Mouse (Mus musculus): ENCODE measurements around the gene Kif26b. TPM values are rescaled to one million over a fixed set of nuclear protein-coding genes. Genes with fewer than 3 reads are reported as not detected.
A peak's percentile ranks its signal among the peaks of the same experiment; 100 is the strongest.

Kif26b gene
- polyA plus RNA-seq, 1 experiment: 0.15 TPM

DNA sequence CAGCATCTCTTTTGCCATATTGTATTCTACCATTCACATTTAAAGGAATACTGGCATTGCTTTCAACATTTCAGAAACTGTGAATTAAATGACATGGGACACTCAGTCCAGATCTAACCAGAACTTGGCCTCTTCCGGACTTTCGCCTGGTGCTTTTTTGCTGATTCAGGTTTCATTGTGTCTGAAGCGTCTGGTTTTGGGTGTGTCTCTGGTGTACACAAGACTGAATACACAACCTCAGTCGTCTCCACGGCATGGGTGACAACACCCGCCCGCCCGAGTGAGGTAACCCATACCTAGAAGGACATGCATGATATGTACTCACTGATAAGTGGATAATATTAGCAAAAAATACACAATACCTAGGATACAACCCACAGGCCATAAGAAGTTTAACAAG is 22.0 kb upstream of the Kif26b start:
- H3K4me3 ChIP-seq (ENCODE audit: insufficient read depth, low read length): no peak overlapping the region
- TF ChIP-seq POLR2A (IDR thresholded peaks at IDR 0.05; ENCODE audit: borderline replicate concordance, low read depth, low read length) (no peak), CTCF (IDR thresholded peaks at IDR 0.05; ENCODE audit: low read depth, low read length) (no peak)
- no peak overlapping the region for H3K27ac ChIP-seq (ENCODE audit: insufficient read depth, low read depth, low read length)
- no peaks in the 10 kb centered on the region for H3K4me1 ChIP-seq (ENCODE audit: control insufficient read depth, insufficient read depth, low read length)

DNA sequence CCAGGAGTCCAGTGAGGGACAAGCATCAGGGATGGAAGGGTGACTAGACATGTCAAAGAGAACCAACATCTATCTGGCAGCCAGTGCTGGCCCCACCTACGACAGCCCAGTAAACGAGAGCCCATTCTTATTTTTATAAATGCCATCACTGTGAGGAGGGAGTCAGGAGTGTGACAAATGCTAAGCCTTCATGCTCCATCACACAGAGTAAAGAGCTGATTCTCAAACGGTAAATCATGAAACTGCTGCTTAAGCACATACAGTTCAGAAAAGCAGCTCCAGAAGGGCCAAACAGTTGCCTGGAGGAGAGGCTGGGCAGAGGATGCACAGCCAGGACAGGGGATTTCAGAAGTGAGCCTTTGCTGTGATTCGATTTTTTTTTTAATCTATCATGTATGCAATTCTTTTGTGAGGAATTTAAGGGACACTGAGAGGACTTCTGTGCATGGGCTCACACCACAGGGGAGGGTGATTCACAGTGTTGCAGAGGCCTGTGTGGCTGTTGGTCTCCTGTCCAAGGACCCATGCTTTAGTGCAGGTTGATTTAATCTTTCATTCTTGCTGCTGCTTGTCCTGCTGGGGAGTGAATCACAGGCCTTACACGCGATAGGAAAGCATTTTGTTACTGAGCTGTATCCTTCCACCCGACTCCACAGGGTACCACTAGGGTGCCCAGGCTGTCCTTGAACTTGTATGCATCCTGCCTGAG is 16.4 kb upstream of the Kif26b start:
- Histone ChIP-seq H3K27ac (ENCODE audit: insufficient read depth, low read depth, low read length) (no peak overlapping the region), H3K4me1 (ENCODE audit: control insufficient read depth, insufficient read depth, low read length) (no peaks in the 10 kb centered on the region), H3K4me3 (ENCODE audit: insufficient read depth, low read length) (no peak overlapping the region)
- TF ChIP-seq CTCF (IDR thresholded peaks at IDR 0.05; ENCODE audit: low read depth, low read length) (no peak), POLR2A (IDR thresholded peaks at IDR 0.05; ENCODE audit: borderline replicate concordance, low read depth, low read length) (no peak)

DNA sequence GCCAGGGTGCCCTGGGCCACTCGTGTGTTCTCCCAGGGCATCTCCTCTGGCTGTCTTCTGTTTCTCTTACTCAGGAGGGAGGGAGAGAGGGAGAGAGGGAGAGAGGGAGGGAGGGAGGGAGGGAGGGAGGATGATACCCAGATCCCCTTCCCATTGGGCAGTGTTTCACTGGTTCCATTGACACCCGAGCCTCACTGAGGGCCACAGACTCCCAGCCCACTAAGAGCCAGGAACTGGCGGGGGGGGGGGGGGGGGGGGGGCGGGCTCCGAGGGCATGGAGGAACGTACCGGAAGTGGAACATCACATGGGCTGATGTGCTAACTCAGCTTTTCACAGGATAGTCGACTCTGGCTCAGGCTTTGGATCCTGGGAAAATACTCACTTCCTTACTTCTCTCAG is 15.0 kb upstream of the Kif26b start:
- Histone ChIP-seq H3K27ac (ENCODE audit: insufficient read depth, low read depth, low read length) (no peak overlapping the region), H3K4me3 (ENCODE audit: insufficient read depth, low read length) (no peak overlapping the region), H3K4me1 (ENCODE audit: control insufficient read depth, insufficient read depth, low read length) (no peaks in the 10 kb centered on the region)
- TF ChIP-seq POLR2A (IDR thresholded peaks at IDR 0.05; ENCODE audit: borderline replicate concordance, low read depth, low read length): no peak
- TF ChIP-seq CTCF (IDR thresholded peaks at IDR 0.05; ENCODE audit: low read depth, low read length): no peak

- no peak for TF ChIP-seq CTCF (IDR thresholded peaks at IDR 0.05; ENCODE audit: low read depth, low read length)
- no peak for TF ChIP-seq POLR2A (IDR thresholded peaks at IDR 0.05; ENCODE audit: borderline replicate concordance, low read depth, low read length)
- Histone ChIP-seq H3K27ac (ENCODE audit: insufficient read depth, low read depth, low read length) (no peak overlapping the region), H3K4me3 (ENCODE audit: insufficient read depth, low read length) (no peak overlapping the region), H3K4me1 (ENCODE audit: control insufficient read depth, insufficient read depth, low read length) (no peaks in the 10 kb centered on the region)
Observed at GRCm38 (mm10) chr1:178515839-178516238, 13.1 kb upstream of the Kif26b start.

- Histone ChIP-seq H3K27ac (ENCODE audit: insufficient read depth, low read depth, low read length) (no peak overlapping the region), H3K4me3 (ENCODE audit: insufficient read depth, low read length) (no peak overlapping the region), H3K4me1 (ENCODE audit: control insufficient read depth, insufficient read depth, low read length) (peaks cover 5% of the 10 kb centered on the region; the same call in 1 of the 2 replicates)
- TF ChIP-seq POLR2A (IDR thresholded peaks at IDR 0.05; ENCODE audit: borderline replicate concordance, low read depth, low read length): no peak
- TF ChIP-seq CTCF (IDR thresholded peaks at IDR 0.05; ENCODE audit: low read depth, low read length): no peak
Observed at GRCm38 (mm10) chr1:178522389-178522788, 6.5 kb upstream of the Kif26b start.

DNA sequence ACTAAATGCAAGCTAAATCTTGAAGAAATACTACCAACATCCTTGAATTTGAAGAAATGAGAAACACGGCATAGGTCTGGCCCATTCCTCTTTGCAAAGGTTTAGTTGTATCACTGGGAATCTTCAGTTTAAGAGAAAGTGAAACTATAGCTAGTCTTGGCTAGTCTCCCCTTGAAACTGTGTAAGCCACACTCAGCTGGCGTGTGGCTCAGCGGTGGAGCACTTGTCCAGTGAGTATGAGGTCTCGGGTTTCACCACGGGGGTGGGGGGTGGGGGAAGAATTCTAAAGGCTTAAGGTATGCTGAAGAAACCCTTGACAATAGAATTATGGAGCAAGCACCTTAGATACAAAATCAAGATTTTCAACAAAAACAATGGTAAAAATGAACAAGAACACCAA is 5.8 kb upstream of the Kif26b start:
- Histone ChIP-seq H3K4me3 (ENCODE audit: insufficient read depth, low read length) (no peak overlapping the region), H3K27ac (ENCODE audit: insufficient read depth, low read depth, low read length) (no peak overlapping the region)
- TF ChIP-seq CTCF (IDR thresholded peaks at IDR 0.05; ENCODE audit: low read depth, low read length): no peak
- no peak for TF ChIP-seq POLR2A (IDR thresholded peaks at IDR 0.05; ENCODE audit: borderline replicate concordance, low read depth, low read length)

DNA sequence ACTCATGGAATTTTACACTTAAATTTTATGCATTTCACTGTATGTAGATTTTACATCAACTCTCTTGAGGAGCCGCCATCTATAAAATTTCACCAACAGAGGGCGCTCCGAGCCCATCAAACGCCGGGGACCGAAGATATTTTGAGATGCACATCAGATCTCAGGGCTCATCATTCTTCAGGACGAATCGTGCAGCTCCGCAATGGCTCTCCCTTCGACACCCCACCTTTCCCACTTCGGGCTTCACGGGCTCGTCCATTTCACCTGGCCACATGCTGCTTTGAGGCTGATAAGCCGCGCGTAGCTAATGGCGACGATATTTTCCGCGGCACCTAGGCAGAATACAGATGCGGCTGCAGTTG is 1.8 kb upstream of the Kif26b start:
- H3K4me1 ChIP-seq (ENCODE audit: control insufficient read depth, insufficient read depth, low read length): peaks cover 5% of the 10 kb centered on the region; the same call in 1 of the 2 replicates
- peak overlapping the region; percentile 62 for H3K4me3 ChIP-seq (ENCODE audit: insufficient read depth, low read length)
- no peak overlapping the region for H3K27ac ChIP-seq (ENCODE audit: insufficient read depth, low read depth, low read length)
- peak; percentile 92 for TF ChIP-seq CTCF (IDR thresholded peaks at IDR 0.05; ENCODE audit: low read depth, low read length)
- no peak for TF ChIP-seq POLR2A (IDR thresholded peaks at IDR 0.05; ENCODE audit: borderline replicate concordance, low read depth, low read length)

More for the DNA sequence above, 5.8 kb upstream of the Kif26b start:
- H3K4me1 ChIP-seq (ENCODE audit: control insufficient read depth, insufficient read depth, low read length): peaks cover 5% of the 10 kb centered on the region; the same call in 1 of the 2 replicates

DNA sequence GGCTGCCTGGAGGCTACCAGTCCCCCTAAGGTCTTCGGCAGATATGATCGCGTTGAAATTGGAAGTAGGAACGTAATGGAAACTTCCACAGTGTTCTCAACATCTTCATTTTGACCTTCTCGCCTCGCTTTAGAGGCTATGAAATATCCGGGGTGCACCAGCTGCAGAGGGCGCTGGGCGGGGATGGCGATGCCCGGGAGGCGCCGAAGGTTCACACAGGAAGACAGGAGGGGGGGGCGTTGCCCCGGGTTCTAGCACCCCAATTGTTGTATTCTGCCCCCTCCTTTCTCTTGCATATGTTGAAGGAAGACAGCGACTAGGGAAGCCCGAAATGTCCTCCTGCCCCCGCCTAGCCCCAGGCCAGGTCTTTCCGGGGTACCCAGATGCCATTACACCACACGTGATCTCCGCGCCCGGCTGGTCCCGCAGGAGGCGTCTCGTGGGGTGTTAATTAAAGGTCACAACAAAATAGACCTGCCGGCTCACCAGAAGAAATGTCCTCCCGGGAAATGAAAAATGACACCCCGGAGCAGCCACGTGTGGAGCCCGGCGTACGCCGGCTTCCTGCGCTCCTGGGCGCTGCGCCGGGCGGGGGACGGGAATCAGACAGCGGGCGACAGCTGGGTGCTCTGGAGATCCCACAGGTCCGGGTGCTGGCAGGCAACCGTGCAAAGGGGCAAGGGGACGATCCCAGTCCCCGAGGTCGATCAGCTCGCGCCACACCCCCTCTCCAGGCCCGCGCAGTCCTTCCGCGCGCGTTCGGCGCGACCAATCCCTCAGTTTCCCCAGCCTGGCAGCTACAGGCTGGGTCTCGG is 1.2 kb upstream of the Kif26b start:
- TF ChIP-seq CTCF (IDR thresholded peaks at IDR 0.05; ENCODE audit: low read depth, low read length): no peak
- no peak for TF ChIP-seq POLR2A (IDR thresholded peaks at IDR 0.05; ENCODE audit: borderline replicate concordance, low read depth, low read length)
- H3K4me3 ChIP-seq (ENCODE audit: insufficient read depth, low read length): peak overlapping the region; percentile 62
- H3K4me1 ChIP-seq (ENCODE audit: control insufficient read depth, insufficient read depth, low read length): peaks cover 5% of the 10 kb centered on the region; the same call in 1 of the 2 replicates
- H3K27ac ChIP-seq (ENCODE audit: insufficient read depth, low read depth, low read length): no peak overlapping the region

DNA sequence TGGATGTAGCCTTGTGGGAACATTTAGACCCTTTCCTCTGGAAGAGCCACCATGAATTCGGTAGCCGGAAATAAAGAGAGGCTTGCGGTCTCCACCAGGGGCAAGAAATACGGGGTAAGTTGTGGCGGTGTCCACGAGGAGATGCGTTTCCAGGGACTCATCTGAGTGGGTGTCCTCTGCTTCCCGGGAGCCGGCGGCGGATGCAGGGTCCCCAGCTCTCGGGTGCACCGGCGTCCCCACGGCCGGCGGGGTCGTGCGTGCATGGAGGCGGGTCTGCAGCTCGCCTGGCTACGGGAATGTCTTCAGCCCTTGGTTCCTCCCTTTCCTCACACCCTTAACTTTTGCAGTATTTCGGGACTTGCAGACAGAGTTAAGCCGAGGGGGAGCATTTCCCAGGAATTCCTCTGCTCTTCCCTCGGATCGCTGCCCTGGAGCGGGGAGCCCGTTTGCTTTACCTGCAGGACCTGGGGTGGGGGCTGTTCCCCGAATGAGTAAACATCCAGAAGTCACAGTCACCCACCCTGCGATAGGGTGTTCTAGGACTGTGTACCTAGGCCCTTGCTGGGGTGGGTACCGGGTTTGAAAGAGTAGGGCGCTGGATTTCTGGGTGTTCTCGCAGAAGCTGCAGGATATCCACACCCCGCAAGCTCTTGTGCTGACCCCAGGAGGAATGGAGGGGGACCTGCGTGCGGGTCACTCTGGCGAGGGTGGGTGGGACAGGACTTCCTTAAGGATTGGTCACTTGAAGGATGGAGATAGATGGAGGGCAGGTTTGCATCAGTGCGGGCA is 781 bp downstream of the Kif26b start:
- TF ChIP-seq CTCF (IDR thresholded peaks at IDR 0.05; ENCODE audit: low read depth, low read length) (no peak), POLR2A (IDR thresholded peaks at IDR 0.05; ENCODE audit: borderline replicate concordance, low read depth, low read length) (no peak)
- Histone ChIP-seq H3K27ac (ENCODE audit: insufficient read depth, low read depth, low read length) (no peak overlapping the region), H3K4me1 (ENCODE audit: control insufficient read depth, insufficient read depth, low read length) (no peaks in the 10 kb centered on the region; the same call in 1 of the 2 replicates), H3K4me3 (ENCODE audit: insufficient read depth, low read length) (peak overlapping the region; percentile 62)
